Mouse (Mus musculus) heart, embryonic 12.5 days (tissue): Measurements from ENCODE around the gene Adgrf1. TPM values are rescaled to one million over a fixed set of nuclear protein-coding genes. Genes with fewer than 3 reads are reported as not detected.

Experiments used
- ATAC-seq: fragments of 200-750 bp; cut with Nextera tagmentation; 2 replicates; pipeline ENCODE4 v1.8.0; 2017; ENCODE audit warnings: moderate TSS enrichment, moderate library complexity; ENCODE audit not compliant: insufficient number of reproducible peaks, low FRiP score
- H3K27ac ChIP-seq: fragments of 300-500 bp; sonication (generic); 2 replicates; pipeline ENCODE4 v1.5.1; 2016; ENCODE audit warnings: mild to moderate bottlenecking, moderate library complexity; ENCODE audit not compliant: poor library complexity, severe bottlenecking
- H3K27me3 ChIP-seq: fragments of 300-500 bp; sonication (generic); replicated peaks from 2 replicates; pipeline ENCODE4 v1.6.1; 2016; ENCODE audit warnings: mild to moderate bottlenecking, moderate library complexity
- H3K36me3 ChIP-seq: fragments of 300-500 bp; sonication (generic); 2 replicates; pipeline ENCODE4 v1.6.1; 2016; ENCODE audit warnings: mild to moderate bottlenecking, moderate library complexity
- H3K4me1 ChIP-seq: fragments of 300-500 bp; sonication (generic); replicated peaks from 2 replicates; pipeline ENCODE4 v1.6.1; 2016; ENCODE audit warnings: mild to moderate bottlenecking
- H3K4me2 ChIP-seq: fragments of 300-500 bp; sonication (generic); 2 replicates; pipeline ENCODE4 v1.6.1; 2016; ENCODE audit warnings: mild to moderate bottlenecking, moderate library complexity
- H3K4me3 ChIP-seq: fragments of 300-500 bp; sonication (generic); 2 replicates; pipeline ENCODE4 v1.5.1; 2016; ENCODE audit warnings: mild to moderate bottlenecking
- H3K9ac ChIP-seq: fragments of 300-500 bp; sonication (generic); 2 replicates; pipeline ENCODE4 v1.6.1; 2016; ENCODE audit warnings: mild to moderate bottlenecking, moderate library complexity
- H3K9me3 ChIP-seq: fragments of 300-500 bp; sonication (generic); replicated peaks from 2 replicates; pipeline ENCODE4 v1.6.1; 2016; ENCODE audit warnings: mild to moderate bottlenecking, moderate library complexity
- WGBS: fragments of 180-500 bp; shearing (Covaris S2); methylation state at CpG from one replicate; pipeline ENCODE4 v1.1.7; 2016; 5-methylcytosine and 5-hydroxymethylcytosine counted together
- polyA plus RNA-seq: library from polyadenylated mRNA; unstranded; fragments of >200 nt; fragmentation: Nextera tagmentation; extraction: Ambion mirVana; gene quantifications from 2 replicates; pipeline ENCODE4 v1.2.1, GENCODE M21; 2016

Adgrf1 gene
- polyA plus RNA-seq, 1 experiment from 2014 or later = not detected

- peaks cover 35% of the 10 kb centered on the region for H3K4me1 ChIP-seq
- no peak overlapping the region for H3K9ac ChIP-seq
- H3K9me3 ChIP-seq = no peaks in the 10 kb centered on the region
- H3K4me3 ChIP-seq = no peak overlapping the region
- WGBS = 39% methylated on average over 3 of the region's 3 CpGs
- H3K36me3 ChIP-seq = no peaks in the 10 kb centered on the region
- H3K27me3 ChIP-seq = no peaks in the 10 kb centered on the region
- no peak overlapping the region for H3K4me2 ChIP-seq
- no peak overlapping the region for H3K27ac ChIP-seq
- 0 out of 2 replicates have a peak, but pooled peaks have one; percentile 16 for ATAC-seq
These were observed 20.5 kb upstream of the Adgrf1 start for GRCm38 (mm10) chr17:43249645-43250044.

GRCm38 (mm10) chr17:43251249-43252125 is 18.6 kb upstream of the Adgrf1 start:
- Histone ChIP-seq H3K27ac (no peak overlapping the region; the same call in 1 of the 2 replicates), H3K9ac (no peak overlapping the region), H3K36me3 (no peaks in the 10 kb centered on the region), H3K9me3 (no peaks in the 10 kb centered on the region), H3K27me3 (no peaks in the 10 kb centered on the region), H3K4me2 (no peak overlapping the region), H3K4me1 (peaks cover 41% of the 10 kb centered on the region), H3K4me3 (no peak overlapping the region)
- 27% methylated on average over 5 of the region's 5 CpGs for WGBS
- ATAC-seq = no peak

DNA sequence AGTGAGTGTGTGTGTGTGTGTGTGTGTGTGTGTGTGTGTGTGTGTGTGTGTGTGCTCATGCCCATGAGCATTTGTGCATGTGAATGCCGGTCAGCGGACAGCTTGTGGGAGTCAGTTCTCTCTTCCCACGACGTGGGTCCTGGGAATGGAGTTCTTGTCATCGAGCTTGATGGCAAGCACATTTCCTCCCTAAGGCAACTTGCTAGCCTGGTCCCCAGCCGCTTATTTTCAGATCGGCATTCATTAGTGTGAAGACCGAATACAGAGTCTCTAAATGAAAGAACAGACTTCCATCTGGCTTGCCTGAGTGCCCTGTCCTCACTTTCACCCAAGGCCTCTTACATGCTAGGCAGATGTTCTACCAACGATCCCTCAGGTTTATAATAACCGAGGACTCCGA is 17.3 kb upstream of the Adgrf1 start:
- Histone ChIP-seq H3K4me2 (no peak overlapping the region), H3K4me1 (peaks cover 43% of the 10 kb centered on the region)

DNA sequence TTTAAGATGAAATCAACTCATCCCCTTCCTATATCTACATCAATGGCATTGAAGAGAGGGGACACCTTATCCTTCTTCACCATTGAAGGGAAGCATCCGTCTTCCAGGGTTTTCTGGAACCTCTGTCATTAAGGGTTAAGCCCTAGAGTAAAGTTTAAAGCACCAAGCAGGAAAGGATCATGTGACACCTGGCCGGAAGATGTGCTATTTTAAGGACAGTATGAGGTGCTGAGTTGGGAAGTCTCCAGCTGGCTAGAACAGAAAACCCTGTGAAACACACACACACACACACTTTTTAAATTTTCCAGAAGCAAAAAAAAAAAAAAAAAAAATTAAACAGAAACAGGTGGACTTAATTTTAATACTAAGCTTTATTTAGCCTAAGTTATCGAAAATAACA is 15.9 kb upstream of the Adgrf1 start:
- Histone ChIP-seq H3K36me3 (no peaks in the 10 kb centered on the region), H3K4me3 (no peak overlapping the region), H3K27me3 (no peaks in the 10 kb centered on the region), H3K9ac (no peak overlapping the region), H3K27ac (no peak overlapping the region), H3K4me2 (no peak overlapping the region), H3K4me1 (peaks cover 40% of the 10 kb centered on the region), H3K9me3 (no peaks in the 10 kb centered on the region)
- no peak for ATAC-seq
- WGBS = 42% methylated on average over 3 of the region's 3 CpGs

More for the DNA sequence above, 17.3 kb upstream of the Adgrf1 start:
- Histone ChIP-seq H3K4me3 (no peak overlapping the region), H3K9me3 (no peaks in the 10 kb centered on the region), H3K36me3 (no peaks in the 10 kb centered on the region), H3K27me3 (no peaks in the 10 kb centered on the region), H3K27ac (no peak overlapping the region), H3K9ac (no peak overlapping the region)
- ATAC-seq = no peak
- WGBS = 69% methylated on average over 11 of the region's 11 CpGs

GRCm38 (mm10) chr17:43256536-43257135 is 13.5 kb upstream of the Adgrf1 start:
- ATAC-seq = no peak
- Histone ChIP-seq H3K9me3 (no peaks in the 10 kb centered on the region), H3K4me1 (peaks cover 24% of the 10 kb centered on the region), H3K4me2 (no peak overlapping the region), H3K36me3 (no peaks in the 10 kb centered on the region), H3K27me3 (no peaks in the 10 kb centered on the region), H3K4me3 (no peak overlapping the region), H3K27ac (no peak overlapping the region), H3K9ac (no peak overlapping the region)
- 68% methylated on average over 12 of the region's 12 CpGs for WGBS

- peaks cover 19% of the 10 kb centered on the region for H3K4me1 ChIP-seq
- no peak for ATAC-seq
- no peak overlapping the region for H3K27ac ChIP-seq
- H3K27me3 ChIP-seq = no peaks in the 10 kb centered on the region
- no peak overlapping the region for H3K9ac ChIP-seq
- 91% methylated on average over 1 of the region's 1 CpGs for WGBS
- no peak overlapping the region for H3K4me2 ChIP-seq
- no peak overlapping the region for H3K4me3 ChIP-seq
- no peaks in the 10 kb centered on the region for H3K36me3 ChIP-seq
- H3K9me3 ChIP-seq = peaks cover 7% of the 10 kb centered on the region
These were observed 12.4 kb upstream of the Adgrf1 start for GRCm38 (mm10) chr17:43257699-43258098.

DNA sequence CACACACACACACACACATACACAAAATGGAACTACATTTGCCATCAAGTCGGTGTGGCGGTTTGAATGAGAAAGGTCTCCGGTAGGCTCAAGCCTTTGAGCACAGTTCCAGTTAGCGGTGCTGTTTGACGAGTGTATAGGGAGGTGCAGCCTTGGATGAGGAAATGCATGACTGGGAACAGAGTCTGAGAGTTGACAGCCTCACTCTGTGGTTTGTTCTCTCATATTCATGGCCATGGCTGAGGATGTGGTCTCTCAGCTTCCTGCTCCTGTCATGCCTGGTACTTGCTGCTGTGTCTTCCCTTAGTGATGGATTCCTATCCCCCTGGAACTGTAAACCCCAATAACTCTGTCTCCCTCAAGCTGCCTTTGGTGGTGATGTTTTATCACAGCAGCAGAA is 8.2 kb upstream of the Adgrf1 start:
- Histone ChIP-seq H3K27me3 (no peaks in the 10 kb centered on the region), H3K9me3 (peaks cover 16% of the 10 kb centered on the region), H3K4me2 (no peak overlapping the region), H3K9ac (no peak overlapping the region), H3K4me3 (no peak overlapping the region), H3K27ac (no peak overlapping the region), H3K36me3 (no peaks in the 10 kb centered on the region), H3K4me1 (no peaks in the 10 kb centered on the region)
- WGBS = 90% methylated on average over 5 of the region's 5 CpGs
- ATAC-seq = no peak

- peaks cover 18% of the 10 kb centered on the region for H3K9me3 ChIP-seq
- H3K27ac ChIP-seq = no peak overlapping the region
- H3K9ac ChIP-seq = no peak overlapping the region
- 70% methylated on average over 7 of the region's 7 CpGs for WGBS
- H3K4me3 ChIP-seq = no peak overlapping the region
- no peaks in the 10 kb centered on the region for H3K27me3 ChIP-seq
- H3K4me1 ChIP-seq = no peaks in the 10 kb centered on the region
- no peaks in the 10 kb centered on the region for H3K36me3 ChIP-seq
- no peak for ATAC-seq
- H3K4me2 ChIP-seq = no peak overlapping the region
These were observed 5.4 kb upstream of the Adgrf1 start for GRCm38 (mm10) chr17:43264739-43265138.

- Histone ChIP-seq H3K36me3 (no peaks in the 10 kb centered on the region), H3K9ac (no peak overlapping the region), H3K9me3 (peaks cover 18% of the 10 kb centered on the region), H3K4me3 (peak overlapping the region; percentile 21; the same call in 1 of the 2 replicates), H3K4me2 (peak overlapping the region; percentile 57), H3K27ac (no peak overlapping the region), H3K27me3 (no peaks in the 10 kb centered on the region), H3K4me1 (no peaks in the 10 kb centered on the region)
- WGBS = 21% methylated on average over 26 of the region's 26 CpGs
- peak; percentile 63; the same call in 1 of the 2 replicates for ATAC-seq
These were observed 4.8 kb upstream of the Adgrf1 start for GRCm38 (mm10) chr17:43265178-43265837.

DNA sequence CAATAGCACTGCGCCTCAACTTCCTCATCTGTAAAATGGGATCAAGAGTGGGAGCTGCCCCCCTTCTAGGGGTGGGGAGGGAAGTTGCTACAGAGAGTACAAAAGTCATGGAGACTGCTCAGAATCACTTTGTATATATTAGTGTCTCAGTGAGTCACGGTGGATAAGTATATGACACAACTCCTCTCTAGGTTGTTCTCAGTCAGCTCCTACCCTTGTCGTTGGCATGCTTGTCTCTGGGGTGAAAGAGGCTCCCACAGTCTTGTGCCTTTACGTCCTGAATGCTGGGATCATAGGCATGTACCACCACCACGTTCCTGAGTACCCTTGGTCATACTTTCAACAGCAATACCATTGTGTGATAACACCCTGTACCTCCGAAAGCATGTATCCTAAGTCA is 4.2 kb upstream of the Adgrf1 start:
- Histone ChIP-seq H3K9ac (no peak overlapping the region), H3K27me3 (no peaks in the 10 kb centered on the region), H3K27ac (no peak overlapping the region), H3K36me3 (no peaks in the 10 kb centered on the region), H3K4me3 (no peak overlapping the region), H3K4me2 (no peak overlapping the region), H3K4me1 (no peaks in the 10 kb centered on the region), H3K9me3 (peaks cover 18% of the 10 kb centered on the region)
- 92% methylated on average over 6 of the region's 6 CpGs for WGBS
- no peak for ATAC-seq

DNA sequence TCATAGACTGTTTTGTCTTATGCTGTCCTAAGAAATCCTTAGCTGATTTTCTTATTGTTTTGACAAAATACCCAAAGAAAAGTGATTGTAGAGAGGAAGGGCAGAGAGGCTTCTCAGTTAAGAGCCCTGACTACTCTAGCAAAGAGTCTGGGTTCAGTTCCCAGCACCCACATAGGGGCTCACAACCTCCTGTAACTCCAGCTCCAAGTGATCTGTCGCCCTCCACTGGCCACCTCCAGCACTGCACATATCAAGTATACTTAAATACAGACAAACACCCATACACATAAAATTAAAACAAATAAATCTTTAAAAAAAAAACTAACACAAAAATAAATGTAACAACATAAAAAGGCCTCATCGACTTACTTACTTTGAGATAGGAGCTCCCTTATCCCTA is 3.5 kb upstream of the Adgrf1 start:
- Histone ChIP-seq H3K4me2 (no peak overlapping the region), H3K4me3 (no peak overlapping the region), H3K27ac (no peak overlapping the region)

More for the DNA sequence above, 3.5 kb upstream of the Adgrf1 start:
- Histone ChIP-seq H3K9ac (no peak overlapping the region), H3K36me3 (no peaks in the 10 kb centered on the region), H3K27me3 (no peaks in the 10 kb centered on the region), H3K9me3 (peaks cover 18% of the 10 kb centered on the region), H3K4me1 (no peaks in the 10 kb centered on the region)
- 74% methylated on average over 2 of the region's 2 CpGs for WGBS
- no peak for ATAC-seq
